Mouse (Mus musculus): ENCODE measurements around the gene Rhobtb1. TPM values are rescaled to one million over a fixed set of nuclear protein-coding genes. Genes with fewer than 3 reads are reported as not detected.

The Rhobtb1 gene
- polyA plus RNA-seq, 1 experiment from 2014 or later, result 26.1 TPM

GRCm38 (mm10) chr10:69288720-69289119, 137.5 kb downstream of the Rhobtb1 start:
- Histone ChIP-seq H3K4me1 (replicated peaks; ENCODE audit: control insufficient read depth, insufficient read depth, low read length) (no peaks in the 10 kb centered on the region), H3K9ac (ENCODE audit: low read length) (no peak overlapping the region), H3K36me3 (ENCODE audit: control insufficient read depth, insufficient read depth, low read length) (peaks cover 58% of the 10 kb centered on the region), H3K27me3 (replicated peaks; ENCODE audit: control insufficient read depth, insufficient read depth, low read length) (no peaks in the 10 kb centered on the region), H3K9me3 (ENCODE audit: control insufficient read depth, low read length) (0 out of 2 replicates have a peak, but pooled peaks cover 5% of the 10 kb centered on the region), H3K4me2 (ENCODE audit: low read length) (no peak overlapping the region), H3K4me3 (ENCODE audit: low read depth, low read length) (no peak overlapping the region), H3K27ac (ENCODE audit: low read depth) (no peak overlapping the region)
- DNase-seq (ENCODE audit: low spot score), result no peak
- 92% methylated on average over 6 of the region's 6 CpGs for WGBS
- ATAC-seq (replicated peaks; ENCODE audit: low FRiP score, low TSS enrichment, low read depth), result no peak

- Histone ChIP-seq H3K9me3 (ENCODE audit: control insufficient read depth, low read length) (0 out of 2 replicates have a peak, but pooled peaks cover 5% of the 10 kb centered on the region), H3K27me3 (replicated peaks; ENCODE audit: control insufficient read depth, insufficient read depth, low read length) (no peaks in the 10 kb centered on the region), H3K4me3 (ENCODE audit: low read depth, low read length) (no peak overlapping the region), H3K9ac (ENCODE audit: low read length) (no peak overlapping the region), H3K4me1 (replicated peaks; ENCODE audit: control insufficient read depth, insufficient read depth, low read length) (no peaks in the 10 kb centered on the region), H3K27ac (ENCODE audit: low read depth) (no peak overlapping the region), H3K36me3 (ENCODE audit: control insufficient read depth, insufficient read depth, low read length) (peaks cover 38% of the 10 kb centered on the region), H3K4me2 (ENCODE audit: low read length) (no peak overlapping the region)
- DNase-seq (ENCODE audit: low spot score) (no peak), ATAC-seq (replicated peaks; ENCODE audit: low FRiP score, low TSS enrichment, low read depth) (no peak)
- WGBS, result 96% methylated on average over 8 of the region's 8 CpGs
Observed at GRCm38 (mm10) chr10:69290736-69291135, 139.5 kb downstream of the Rhobtb1 start.

DNA sequence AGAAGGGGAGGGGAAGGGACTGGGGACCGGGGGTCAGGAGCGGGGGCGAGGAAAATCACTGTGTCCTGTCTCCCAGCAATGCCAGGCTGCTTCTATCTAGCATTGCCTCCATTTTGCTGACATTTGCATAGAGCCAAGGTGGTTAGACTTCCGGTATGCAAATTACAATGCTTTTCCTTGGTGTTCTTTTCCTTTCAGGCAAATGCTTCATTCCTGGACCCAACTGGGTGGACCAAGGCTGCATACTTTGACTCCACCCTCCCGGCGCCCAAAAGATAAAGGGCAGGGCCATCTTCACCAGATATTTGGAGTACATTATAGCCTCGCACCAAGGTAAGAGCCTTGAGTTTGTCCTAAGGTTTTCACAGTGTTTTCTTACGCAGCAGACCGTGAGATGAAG, 144.7 kb downstream of the Rhobtb1 start:
- Histone ChIP-seq H3K9me3 (ENCODE audit: control insufficient read depth, low read length) (0 out of 2 replicates have a peak, but pooled peaks cover 5% of the 10 kb centered on the region), H3K4me2 (ENCODE audit: low read length) (no peak overlapping the region), H3K9ac (ENCODE audit: low read length) (no peak overlapping the region), H3K27me3 (replicated peaks; ENCODE audit: control insufficient read depth, insufficient read depth, low read length) (no peaks in the 10 kb centered on the region), H3K4me1 (replicated peaks; ENCODE audit: control insufficient read depth, insufficient read depth, low read length) (no peaks in the 10 kb centered on the region), H3K4me3 (ENCODE audit: low read depth, low read length) (no peak overlapping the region), H3K36me3 (ENCODE audit: control insufficient read depth, insufficient read depth, low read length) (peaks cover under 1% of the 10 kb centered on the region; the same call in 1 of the 2 replicates), H3K27ac (ENCODE audit: low read depth) (no peak overlapping the region)
- DNase-seq (ENCODE audit: low spot score), result no peak
- ATAC-seq (replicated peaks; ENCODE audit: low FRiP score, low TSS enrichment, low read depth), result no peak
- WGBS, result 83% methylated on average over 9 of the region's 9 CpGs

DNA sequence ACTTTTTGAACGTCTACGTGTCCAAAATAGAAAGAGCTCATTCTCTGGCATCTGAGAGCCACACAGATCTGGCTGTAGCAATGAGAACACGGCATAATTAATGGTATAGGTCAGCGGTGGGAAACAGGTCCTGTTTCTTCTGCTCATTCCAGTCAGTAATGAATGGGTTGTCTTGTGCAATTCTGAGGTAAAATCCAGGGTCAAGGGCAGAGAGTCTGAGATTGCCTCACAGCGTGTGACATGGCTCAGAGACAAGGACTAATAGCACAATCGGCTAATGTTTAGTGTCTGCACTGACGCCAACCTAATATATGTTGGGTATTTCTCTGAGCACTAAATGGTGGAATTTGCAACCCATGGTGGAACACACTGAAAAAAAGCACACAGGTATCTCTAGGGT, 148.8 kb downstream of the Rhobtb1 start:
- no peak overlapping the region for H3K27ac ChIP-seq (ENCODE audit: low read depth)
- no peaks in the 10 kb centered on the region for H3K36me3 ChIP-seq (ENCODE audit: control insufficient read depth, insufficient read depth, low read length)
- no peaks in the 10 kb centered on the region for H3K27me3 ChIP-seq (replicated peaks; ENCODE audit: control insufficient read depth, insufficient read depth, low read length)
- DNase-seq (ENCODE audit: low spot score) (no peak), ATAC-seq (replicated peaks; ENCODE audit: low FRiP score, low TSS enrichment, low read depth) (no peak)
- H3K4me1 ChIP-seq (replicated peaks; ENCODE audit: control insufficient read depth, insufficient read depth, low read length), result 0 out of 2 replicates have a peak, but pooled peaks cover 3% of the 10 kb centered on the region
- H3K9ac ChIP-seq (ENCODE audit: low read length), result no peak overlapping the region
- H3K4me2 ChIP-seq (ENCODE audit: low read length), result no peak overlapping the region
- H3K4me3 ChIP-seq (ENCODE audit: low read depth, low read length), result no peak overlapping the region
- 70% methylated on average over 7 of the region's 7 CpGs for WGBS
- no peaks in the 10 kb centered on the region for H3K9me3 ChIP-seq (ENCODE audit: control insufficient read depth, low read length)

DNA sequence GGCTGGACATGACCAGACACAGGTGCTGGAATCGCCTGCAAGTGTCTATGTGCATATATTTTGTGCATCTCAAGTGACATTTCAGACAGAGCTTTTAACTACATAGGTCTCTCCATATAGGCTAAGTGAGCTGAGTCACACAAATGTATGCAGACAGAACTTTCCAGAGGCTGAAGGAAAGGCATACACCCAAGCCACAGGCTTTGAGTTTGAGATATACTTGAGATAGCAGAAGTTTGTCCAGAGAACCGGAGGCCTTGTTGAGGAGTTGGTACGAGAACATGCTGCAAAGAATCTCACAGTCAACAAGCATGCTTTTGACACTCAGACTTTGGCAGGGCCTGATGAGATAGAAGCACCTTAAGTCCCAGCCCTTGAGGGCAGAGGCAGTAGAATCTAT, 151.4 kb downstream of the Rhobtb1 start:
- no peaks in the 10 kb centered on the region for H3K27me3 ChIP-seq (replicated peaks; ENCODE audit: control insufficient read depth, insufficient read depth, low read length)
- DNase-seq (ENCODE audit: low spot score) (no peak), ATAC-seq (replicated peaks; ENCODE audit: low FRiP score, low TSS enrichment, low read depth) (no peak)
- no peak overlapping the region for H3K27ac ChIP-seq (ENCODE audit: low read depth)
- no peaks in the 10 kb centered on the region for H3K9me3 ChIP-seq (ENCODE audit: control insufficient read depth, low read length)
- H3K36me3 ChIP-seq (ENCODE audit: control insufficient read depth, insufficient read depth, low read length), result no peaks in the 10 kb centered on the region
- H3K4me1 ChIP-seq (replicated peaks; ENCODE audit: control insufficient read depth, insufficient read depth, low read length), result peaks cover 9% of the 10 kb centered on the region
- no peak overlapping the region for H3K4me2 ChIP-seq (ENCODE audit: low read length)
- 83% methylated on average over 3 of the region's 3 CpGs for WGBS
- H3K9ac ChIP-seq (ENCODE audit: low read length), result no peak overlapping the region
- H3K4me3 ChIP-seq (ENCODE audit: low read depth, low read length), result no peak overlapping the region

DNA sequence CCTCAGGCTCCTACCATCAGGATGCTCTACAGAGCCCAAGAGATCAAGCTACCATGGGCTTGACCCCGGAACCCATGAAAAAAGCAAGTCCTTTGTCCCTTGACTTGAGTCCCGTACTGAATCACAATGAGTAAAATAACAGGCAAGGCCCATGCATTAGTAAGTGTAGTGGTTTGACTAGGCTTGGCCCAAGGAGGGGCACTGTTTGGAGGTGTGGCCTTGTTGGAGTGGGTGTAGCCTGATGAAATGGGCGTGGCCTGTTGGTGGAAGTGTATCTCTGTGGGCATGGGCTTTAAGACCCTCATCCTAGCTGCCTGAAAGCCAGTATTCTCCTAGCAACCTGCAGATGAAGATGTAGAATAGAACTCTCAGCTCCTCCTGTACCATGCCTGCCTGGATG, 153.6 kb downstream of the Rhobtb1 start:
- no peak overlapping the region for H3K9ac ChIP-seq (ENCODE audit: low read length)
- no peaks in the 10 kb centered on the region for H3K27me3 ChIP-seq (replicated peaks; ENCODE audit: control insufficient read depth, insufficient read depth, low read length)
- H3K36me3 ChIP-seq (ENCODE audit: control insufficient read depth, insufficient read depth, low read length), result no peaks in the 10 kb centered on the region
- 85% methylated on average over 3 of the region's 3 CpGs for WGBS
- H3K27ac ChIP-seq (ENCODE audit: low read depth), result peak overlapping the region; percentile 70; the same call in 1 of the 2 replicates
- H3K4me1 ChIP-seq (replicated peaks; ENCODE audit: control insufficient read depth, insufficient read depth, low read length), result peaks cover 12% of the 10 kb centered on the region
- ATAC-seq (replicated peaks; ENCODE audit: low FRiP score, low TSS enrichment, low read depth) (0 out of 2 replicates have a peak, but pooled peaks have one; percentile 12), DNase-seq (ENCODE audit: low spot score) (no peak)
- H3K9me3 ChIP-seq (ENCODE audit: control insufficient read depth, low read length), result no peaks in the 10 kb centered on the region
- H3K4me2 ChIP-seq (ENCODE audit: low read length), result no peak overlapping the region
- no peak overlapping the region for H3K4me3 ChIP-seq (ENCODE audit: low read depth, low read length)

- Histone ChIP-seq H3K27ac (ENCODE audit: low read depth) (peak overlapping the region; percentile 70), H3K4me2 (ENCODE audit: low read length) (no peak overlapping the region), H3K4me1 (replicated peaks; ENCODE audit: control insufficient read depth, insufficient read depth, low read length) (peaks cover 12% of the 10 kb centered on the region), H3K9ac (ENCODE audit: low read length) (no peak overlapping the region), H3K27me3 (replicated peaks; ENCODE audit: control insufficient read depth, insufficient read depth, low read length) (no peaks in the 10 kb centered on the region), H3K36me3 (ENCODE audit: control insufficient read depth, insufficient read depth, low read length) (no peaks in the 10 kb centered on the region), H3K9me3 (ENCODE audit: control insufficient read depth, low read length) (no peaks in the 10 kb centered on the region), H3K4me3 (ENCODE audit: low read depth, low read length) (no peak overlapping the region)
- peak; percentile 83 for ATAC-seq (replicated peaks; ENCODE audit: low FRiP score, low TSS enrichment, low read depth)
- peak; percentile 64 for DNase-seq (ENCODE audit: low spot score)
- 31% methylated on average over 7 of the region's 7 CpGs for WGBS
Observed at GRCm38 (mm10) chr10:69305600-69305999, 154.4 kb downstream of the Rhobtb1 start.

GRCm38 (mm10) chr10:69306205-69306604, 155.0 kb downstream of the Rhobtb1 start:
- H3K4me3 ChIP-seq (ENCODE audit: low read depth, low read length), result no peak overlapping the region
- peaks cover 12% of the 10 kb centered on the region for H3K4me1 ChIP-seq (replicated peaks; ENCODE audit: control insufficient read depth, insufficient read depth, low read length)
- WGBS, result 40% methylated on average over 14 of the region's 14 CpGs
- ATAC-seq (replicated peaks; ENCODE audit: low FRiP score, low TSS enrichment, low read depth) (no peak), DNase-seq (ENCODE audit: low spot score) (peak; percentile 70)
- H3K36me3 ChIP-seq (ENCODE audit: control insufficient read depth, insufficient read depth, low read length), result no peaks in the 10 kb centered on the region
- no peaks in the 10 kb centered on the region for H3K9me3 ChIP-seq (ENCODE audit: control insufficient read depth, low read length)
- H3K9ac ChIP-seq (ENCODE audit: low read length), result no peak overlapping the region
- no peak overlapping the region; the same call in 1 of the 2 replicates for H3K4me2 ChIP-seq (ENCODE audit: low read length)
- H3K27me3 ChIP-seq (replicated peaks; ENCODE audit: control insufficient read depth, insufficient read depth, low read length), result no peaks in the 10 kb centered on the region
- H3K27ac ChIP-seq (ENCODE audit: low read depth), result peak overlapping the region; percentile 70

GRCm38 (mm10) chr10:69307067-69307466, 155.8 kb downstream of the Rhobtb1 start:
- H3K4me3 ChIP-seq (ENCODE audit: low read depth, low read length), result no peak overlapping the region
- 40% methylated on average over 5 of the region's 5 CpGs for WGBS
- H3K36me3 ChIP-seq (ENCODE audit: control insufficient read depth, insufficient read depth, low read length), result no peaks in the 10 kb centered on the region
- H3K4me2 ChIP-seq (ENCODE audit: low read length), result no peak overlapping the region
- no peaks in the 10 kb centered on the region for H3K27me3 ChIP-seq (replicated peaks; ENCODE audit: control insufficient read depth, insufficient read depth, low read length)
- H3K9me3 ChIP-seq (ENCODE audit: control insufficient read depth, low read length), result no peaks in the 10 kb centered on the region
- peak; percentile 79 for DNase-seq (ENCODE audit: low spot score)
- H3K9ac ChIP-seq (ENCODE audit: low read length), result no peak overlapping the region
- ATAC-seq (replicated peaks; ENCODE audit: low FRiP score, low TSS enrichment, low read depth), result 0 out of 2 replicates have a peak, but pooled peaks have one; percentile 26
- peaks cover 12% of the 10 kb centered on the region for H3K4me1 ChIP-seq (replicated peaks; ENCODE audit: control insufficient read depth, insufficient read depth, low read length)
- 0 out of 2 replicates have a peak overlapping the region, but pooled peaks have one; percentile 70 for H3K27ac ChIP-seq (ENCODE audit: low read depth)

All from intestine, embryonic 14.5 days (tissue).